Mouse (Mus musculus) liver, adult (tissue): ENCODE data around the gene Olfr1284.

Experiments used
- GATA4 ChIP-seq: IDR thresholded peaks from 2 replicates; pipeline ENCODE4 v1.6.1; 2014; ENCODE audit warnings: mild to moderate bottlenecking, low read length; ENCODE audit not compliant: insufficient replicate concordance

The Olfr1284 gene

DNA sequence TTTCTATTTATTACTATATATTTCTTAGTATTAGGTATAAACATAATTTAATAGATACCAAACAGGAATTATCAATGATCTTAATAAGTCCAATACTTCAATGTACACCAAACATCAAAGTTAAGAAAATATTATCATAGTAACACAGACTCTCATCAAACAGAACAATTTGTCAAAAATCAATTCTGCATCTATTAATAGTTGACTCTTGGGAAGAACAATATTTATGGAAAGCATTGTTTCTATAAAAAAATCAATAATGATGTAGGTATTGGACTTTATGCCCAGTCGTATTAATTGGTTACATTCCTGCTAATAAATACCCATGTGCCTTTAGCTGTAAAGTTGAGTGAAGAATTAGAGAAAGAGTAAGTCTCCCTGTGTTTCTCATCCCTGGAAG, at the start of gene Olfr1284:
TSS of gene Olfr1284 (plus strand) at position 301 of the 400 bp plus-strand sequence.
- TF ChIP-seq GATA4 = no peak

DNA sequence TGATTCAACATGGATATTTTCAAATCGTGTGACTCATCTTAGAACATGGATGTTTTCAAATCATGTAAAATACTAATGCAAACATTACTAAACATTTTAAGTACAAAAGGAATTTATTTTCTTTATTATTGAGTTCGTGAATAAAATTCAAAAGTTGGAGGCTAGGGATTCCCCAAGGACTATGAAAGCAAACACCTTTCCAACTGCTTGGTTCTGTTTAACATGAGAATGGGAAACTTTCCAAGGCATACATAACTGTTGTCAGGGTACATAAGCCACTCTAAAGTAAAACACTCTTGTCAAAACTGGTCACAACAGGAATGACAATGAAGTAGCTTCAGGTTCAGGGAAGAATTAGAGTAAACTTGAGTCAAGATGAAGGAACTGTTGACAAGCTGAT, 49.1 kb upstream of the Olfr1284 start, which contains the start of gene Olfr1281:
TSS of gene Olfr1281 (plus strand) at position 301 of the 400 bp plus-strand sequence.
- no peak for TF ChIP-seq GATA4

DNA sequence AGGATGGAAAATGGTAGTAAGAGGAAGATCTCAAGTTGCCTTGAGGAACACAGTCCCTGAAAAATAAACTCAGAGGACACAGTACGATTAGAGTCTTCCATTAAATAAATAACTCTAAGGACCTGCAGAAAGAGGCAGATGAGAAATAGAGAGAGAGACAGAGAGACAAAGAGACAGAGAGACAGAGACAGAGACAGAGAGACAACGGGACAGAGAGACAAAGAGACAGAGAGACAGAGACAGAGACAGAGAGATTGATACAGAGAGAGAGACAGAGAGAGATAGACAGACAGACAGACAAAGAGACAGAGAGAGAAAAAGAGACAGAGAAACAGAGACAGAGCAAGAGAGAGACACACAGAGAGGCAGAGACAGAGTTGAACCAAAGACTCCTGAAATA, 39.3 kb upstream of the Olfr1284 start, which contains the start of gene Olfr1282:
TSS of gene Olfr1282 (minus strand) at position 101 of the 400 bp plus-strand sequence.
- TF ChIP-seq GATA4 = no peak

- TF ChIP-seq GATA4 = no peak
Measured at GRCm38 (mm10) chr2:111366490-111366889, 8.8 kb upstream of the Olfr1284 start, which contains the start of gene Olfr1283. Gene Olfr1283, plus strand, starts transcription at chr2:111366790.

- no peak for TF ChIP-seq GATA4
Measured at GRCm38 (mm10) chr2:111422931-111423330, 47.6 kb downstream of the Olfr1284 start, which contains the start of gene Olfr1286. Gene Olfr1286, minus strand, starts transcription at chr2:111423115.
